Mouse (Mus musculus) forelimb bud, embryonic 11.5 days (tissue): ENCODE measurements at regions not wholly inside any gene's neighbourhood (a gene's known extent, or its start where the extent isn't known, plus 50 kb on each side); places are given as distances from the start of the nearest gene placed in this dataset.

Experiments used
- DNase-seq: peaks from one replicate; pipeline ENCODE4 v3.0.0-alpha.2; 2012; ENCODE audit warnings: low read depth, low spot score

DNA sequence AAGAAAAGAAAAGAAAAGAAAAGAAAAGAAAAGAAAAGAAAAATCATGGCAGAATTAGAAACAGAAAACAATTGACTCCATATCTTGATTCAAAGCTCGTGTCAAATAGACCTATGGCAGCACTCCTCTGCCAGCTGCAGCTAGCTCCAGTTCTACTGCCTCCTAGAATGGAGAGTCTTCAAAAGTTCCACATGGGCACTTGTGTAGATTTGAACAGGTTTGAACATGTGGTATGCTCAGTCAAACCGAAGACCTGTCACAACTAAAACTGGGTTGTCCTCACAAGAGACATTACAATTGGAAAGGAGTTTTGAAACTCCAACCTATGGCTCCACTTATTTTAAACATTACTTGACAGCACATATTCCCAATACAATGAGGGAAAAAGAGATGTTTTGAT lies 355.6 kb upstream of the Atp2b1 start:
- no peak for DNase-seq

GRCm38 (mm10) chr10:98562297-98562912 lies 351.8 kb upstream of the Atp2b1 start:
- no peak for DNase-seq

DNA sequence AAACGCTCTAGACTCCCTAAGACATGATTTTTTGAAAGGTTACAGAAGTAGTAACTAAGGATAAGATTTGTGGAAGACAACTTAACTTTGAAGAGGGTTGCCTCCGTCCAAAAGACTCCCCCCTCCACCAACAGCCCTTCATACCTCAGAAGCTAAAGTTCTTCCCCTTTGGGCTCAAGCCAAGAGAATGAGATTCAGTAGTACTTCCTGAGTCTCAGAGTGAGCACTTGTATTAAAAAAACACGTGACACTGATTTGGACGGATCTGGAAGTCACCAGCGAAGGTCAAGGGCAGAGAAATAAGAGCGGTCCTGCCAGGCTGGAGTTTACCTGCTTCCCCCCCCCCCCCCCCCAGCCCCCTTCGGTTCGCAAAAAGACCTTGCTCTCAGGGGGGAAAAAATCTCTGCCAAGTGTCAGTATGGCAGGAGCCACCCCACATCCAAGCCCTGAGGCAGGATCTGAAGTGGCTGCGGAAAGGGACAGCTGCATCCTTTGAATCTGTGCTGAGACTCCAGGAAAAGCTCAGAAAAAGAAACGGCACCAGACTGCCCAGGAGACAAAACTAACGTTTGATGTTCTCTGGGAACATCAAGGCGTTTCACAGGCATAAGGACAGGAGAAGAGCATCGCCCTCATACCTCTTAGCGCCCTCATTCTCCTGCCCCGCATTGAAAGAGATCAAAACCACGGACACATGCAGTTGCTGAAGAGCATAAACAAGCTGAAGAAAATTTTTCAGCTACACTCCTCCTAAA lies 341.2 kb upstream of the Atp2b1 start:
- no peak for DNase-seq

- DNase-seq, result no peak
These were observed 337.2 kb upstream of the Atp2b1 start for GRCm38 (mm10) chr10:98577040-98577439.

- DNase-seq, result no peak
These were observed 329.4 kb upstream of the Atp2b1 start for GRCm38 (mm10) chr10:98584776-98585175.

DNA sequence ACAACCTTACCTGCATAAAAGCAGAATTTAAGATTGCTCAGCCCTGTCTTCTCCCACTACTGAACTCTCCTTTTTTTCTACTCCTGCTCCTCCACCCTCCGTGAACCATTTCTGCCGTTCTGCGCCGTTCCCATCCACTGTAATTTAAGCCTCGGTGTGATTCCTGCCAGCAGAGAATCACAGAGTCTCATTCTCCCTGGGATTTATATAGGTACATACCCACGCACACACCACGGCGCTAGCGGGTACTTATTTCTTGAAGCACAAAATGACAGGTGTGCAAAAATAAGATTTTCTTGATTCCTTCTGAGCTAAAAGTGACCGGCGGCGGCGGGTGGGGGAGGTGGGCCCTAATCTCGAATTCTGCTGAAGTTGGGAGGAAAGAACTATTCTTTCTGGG lies 324.5 kb upstream of the Atp2b1 start:
- DNase-seq, result no peak

- DNase-seq, result peak; percentile 65
These were observed 322.1 kb upstream of the Atp2b1 start for GRCm38 (mm10) chr10:98592154-98592553.

- no peak for DNase-seq
These were observed 320.3 kb upstream of the Atp2b1 start for GRCm38 (mm10) chr10:98593910-98594309.

- DNase-seq, result no peak
These were observed 305.8 kb upstream of the Atp2b1 start for GRCm38 (mm10) chr10:98608221-98608941.

DNA sequence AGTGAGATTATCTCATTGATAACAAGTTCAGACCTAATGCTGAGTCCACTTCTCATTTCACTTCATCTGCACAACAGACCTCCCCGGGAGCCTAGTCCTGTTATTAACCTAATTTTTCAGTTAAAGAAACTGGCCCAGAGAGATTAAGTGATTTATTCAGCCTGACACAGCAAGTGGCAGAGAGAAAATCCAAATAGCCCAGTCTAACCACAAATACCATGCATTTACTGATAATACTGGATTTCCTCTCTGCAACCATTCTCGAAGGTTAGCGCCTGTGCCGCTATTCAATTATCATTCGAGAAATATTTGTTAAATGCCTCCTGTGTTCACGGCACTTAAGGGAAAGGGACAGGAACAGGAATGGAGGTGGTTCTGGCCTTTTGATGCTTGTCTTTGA lies 303.5 kb upstream of the Atp2b1 start:
- DNase-seq, result no peak

GRCm38 (mm10) chr10:98611707-98612360 lies 302.4 kb upstream of the Atp2b1 start:
- DNase-seq, result no peak

DNA sequence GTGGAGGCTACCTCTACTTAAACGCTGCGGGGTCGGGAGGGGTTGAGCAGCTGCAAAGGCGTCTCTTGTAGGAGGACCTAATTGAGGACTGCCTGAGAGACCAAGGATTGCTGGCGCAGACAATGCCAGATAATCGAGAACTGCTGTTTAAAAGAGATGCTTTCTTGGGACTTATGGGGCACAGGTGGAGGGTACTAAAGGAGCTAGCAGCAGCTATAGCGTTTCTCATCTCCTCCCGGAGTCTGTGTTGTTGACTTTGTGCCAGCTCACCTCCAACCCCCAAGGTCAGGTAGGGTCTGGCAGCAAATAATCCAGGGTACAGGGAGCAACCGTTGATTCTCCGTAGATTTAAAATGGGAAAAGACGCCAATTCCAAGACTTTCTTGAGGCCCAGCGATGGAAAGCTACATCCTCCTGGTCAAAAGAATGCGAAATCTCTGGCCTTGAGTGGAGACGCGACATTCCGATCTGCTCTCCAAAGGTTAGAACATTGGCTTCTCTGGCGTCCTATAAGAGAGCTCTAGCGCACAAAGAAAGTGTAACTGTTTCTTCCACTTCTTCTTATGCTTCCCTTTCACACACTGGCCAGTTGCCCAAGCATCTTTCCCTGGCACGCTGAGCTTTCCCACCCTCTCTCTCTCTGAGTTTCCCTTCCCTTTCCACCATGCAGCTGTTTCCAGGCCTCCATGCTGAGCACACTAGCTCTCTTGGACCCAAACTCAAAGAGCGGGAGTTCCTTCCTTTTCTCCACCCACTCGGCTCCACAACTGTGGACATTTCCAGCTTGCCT lies 295.3 kb upstream of the Atp2b1 start:
- DNase-seq, result no peak

DNA sequence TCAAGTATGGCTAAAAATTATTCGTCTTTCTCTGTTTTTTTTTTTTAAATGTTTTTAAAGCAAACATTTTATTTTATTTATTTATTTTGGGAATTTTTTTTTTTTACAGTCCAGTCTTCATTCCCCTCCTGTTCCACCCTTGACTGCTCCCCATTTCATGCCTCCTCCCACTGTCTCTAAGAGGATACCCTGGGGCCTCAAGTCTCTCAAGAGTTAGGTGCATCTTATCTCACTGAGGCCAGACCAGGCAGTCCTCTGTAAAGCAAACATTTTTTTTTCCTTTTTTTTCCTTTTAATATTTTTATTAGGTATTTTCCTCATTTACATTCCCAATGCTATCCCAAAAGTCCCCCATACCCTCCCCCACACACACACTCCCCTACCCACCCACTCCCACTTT lies 290.1 kb upstream of the Atp2b1 start:
- no peak for DNase-seq

GRCm38 (mm10) chr10:98624681-98625321 lies 289.4 kb upstream of the Atp2b1 start:
- peak; percentile 18 for DNase-seq

GRCm38 (mm10) chr10:98628191-98628590 lies 286.0 kb upstream of the Atp2b1 start:
- no peak for DNase-seq

GRCm38 (mm10) chr10:98629248-98629647 lies 285.0 kb upstream of the Atp2b1 start:
- no peak for DNase-seq

- no peak for DNase-seq
These were observed 276.2 kb upstream of the Atp2b1 start for GRCm38 (mm10) chr10:98637759-98638611.

DNA sequence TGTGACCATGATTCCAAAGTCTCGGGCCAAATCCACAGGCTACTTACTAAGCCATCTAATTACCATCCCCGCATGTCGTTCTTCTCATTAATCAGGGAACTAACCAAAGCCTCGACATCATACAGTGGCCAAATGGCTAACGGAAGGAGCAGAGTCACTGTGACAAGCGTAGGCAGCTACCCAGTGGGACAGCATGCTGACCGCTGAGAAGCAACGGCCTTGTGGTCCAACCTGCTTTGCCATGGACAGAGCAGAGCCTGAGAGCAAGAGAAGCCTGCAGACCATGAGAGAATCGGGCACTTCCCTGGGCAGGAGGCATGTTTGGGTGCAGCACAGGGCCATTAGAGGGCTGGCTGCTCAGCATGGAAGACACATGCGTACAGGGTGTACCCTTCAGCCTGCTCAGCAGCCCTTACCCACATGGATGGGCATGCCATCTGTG lies 268.5 kb upstream of the Atp2b1 start:
- DNase-seq, result no peak

- no peak for DNase-seq
These were observed 267.8 kb upstream of the Atp2b1 start for GRCm38 (mm10) chr10:98646311-98646999.
